Mouse (Mus musculus) midbrain, embryonic 16.5 days (tissue): ENCODE measurements around the gene Zdhhc22. TPM values are rescaled to one million over a fixed set of nuclear protein-coding genes. Genes with fewer than 3 reads are reported as not detected.

ENCODE experiments used
- ATAC-seq: fragments of 200-750 bp; cut with Nextera tagmentation; 2 replicates; pipeline ENCODE4 v1.8.0; 2017; ENCODE audit warnings: moderate TSS enrichment
- H3K27ac ChIP-seq: fragments of 300-500 bp; sonication (generic); 2 replicates; pipeline ENCODE4 v1.5.1; 2014; ENCODE audit warnings: mild to moderate bottlenecking, low read length, mixed read lengths
- H3K27me3 ChIP-seq: fragments of 300-500 bp; sonication (generic); 2 replicates; pipeline ENCODE4 v1.6.1; 2014; ENCODE audit warnings: low read depth, low read length, mixed read lengths; ENCODE audit not compliant: control insufficient read depth, insufficient read depth
- H3K36me3 ChIP-seq: fragments of 300-500 bp; sonication (generic); 2 replicates; pipeline ENCODE4 v1.6.1; 2014; ENCODE audit warnings: mild to moderate bottlenecking, low read length, moderate library complexity, mixed read lengths; ENCODE audit not compliant: control insufficient read depth, insufficient read depth
- H3K4me1 ChIP-seq: fragments of 300-500 bp; sonication (generic); 2 replicates; pipeline ENCODE4 v1.6.1; 2014; ENCODE audit warnings: mild to moderate bottlenecking, low read length, mixed read lengths; ENCODE audit not compliant: control insufficient read depth, insufficient read depth
- H3K4me2 ChIP-seq: fragments of 300-500 bp; sonication (generic); 2 replicates; pipeline ENCODE4 v1.6.1; 2014; ENCODE audit warnings: mild to moderate bottlenecking, low read length, mixed read lengths
- H3K4me3 ChIP-seq: fragments of 300-500 bp; sonication (generic); 2 replicates; pipeline ENCODE4 v1.5.1; 2014; ENCODE audit warnings: low read depth, mild to moderate bottlenecking, low read length, moderate library complexity, mixed read lengths
- H3K9ac ChIP-seq: fragments of 300-500 bp; sonication (generic); 2 replicates; pipeline ENCODE4 v1.6.1; 2014; ENCODE audit warnings: low read depth, low read length, mixed read lengths
- H3K9me3 ChIP-seq: fragments of 300-500 bp; sonication (generic); replicated peaks from 2 replicates; pipeline ENCODE4 v1.6.1; 2014; ENCODE audit warnings: mild to moderate bottlenecking, low read length, mixed read lengths; ENCODE audit not compliant: control insufficient read depth, poor library complexity, severe bottlenecking
- WGBS: fragments of 180-500 bp; shearing (Covaris S2); extraction: QIAGEN DNeasy Blood & Tissue Kit; methylation state at CpG from one replicate; pipeline ENCODE4 v1.1.7; 2014; 5-methylcytosine and 5-hydroxymethylcytosine counted together
- polyA plus RNA-seq: library from polyadenylated mRNA; unstranded; fragments of >200 nt; fragmentation: Nextera tagmentation; extraction: Ambion mirVana; gene quantifications from 2 replicates; pipeline ENCODE4 v1.2.1, GENCODE M21; 2015

Gene Zdhhc22
- polyA plus RNA-seq, 1 experiment from 2014 or later = 28.1 TPM

DNA sequence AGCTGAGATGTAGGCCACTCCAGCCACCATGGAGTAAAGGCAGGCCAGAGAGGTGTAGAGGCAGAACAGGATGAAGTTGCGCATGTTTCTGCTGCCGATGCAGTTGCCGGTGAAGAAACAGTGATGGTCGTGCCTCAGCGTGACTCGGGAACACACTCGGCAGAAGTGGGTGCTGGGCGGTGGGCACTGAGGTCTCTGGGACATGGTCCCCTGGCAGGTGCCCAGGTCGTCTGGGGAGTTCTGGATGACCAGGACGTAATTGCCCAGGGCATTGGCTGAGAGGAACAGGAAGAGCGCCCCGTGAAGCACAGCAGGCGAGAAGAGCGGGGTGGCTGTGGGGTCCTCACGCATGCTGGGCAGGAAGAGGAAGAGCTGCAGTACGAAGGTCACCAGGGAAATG, 2.0 kb downstream of the Zdhhc22 start:
- Histone ChIP-seq H3K9ac (no peak overlapping the region), H3K4me1 (peaks cover 41% of the 10 kb centered on the region), H3K4me3 (no peak overlapping the region), H3K27ac (no peak overlapping the region), H3K9me3 (no peaks in the 10 kb centered on the region), H3K27me3 (peaks cover 15% of the 10 kb centered on the region), H3K36me3 (no peaks in the 10 kb centered on the region), H3K4me2 (peak overlapping the region; percentile 87; the same call in 1 of the 2 replicates)
- whole genome bisulfite sequencing = 49% methylated on average over 16 of the region's 16 CpGs
- no peak for ATAC-seq

DNA sequence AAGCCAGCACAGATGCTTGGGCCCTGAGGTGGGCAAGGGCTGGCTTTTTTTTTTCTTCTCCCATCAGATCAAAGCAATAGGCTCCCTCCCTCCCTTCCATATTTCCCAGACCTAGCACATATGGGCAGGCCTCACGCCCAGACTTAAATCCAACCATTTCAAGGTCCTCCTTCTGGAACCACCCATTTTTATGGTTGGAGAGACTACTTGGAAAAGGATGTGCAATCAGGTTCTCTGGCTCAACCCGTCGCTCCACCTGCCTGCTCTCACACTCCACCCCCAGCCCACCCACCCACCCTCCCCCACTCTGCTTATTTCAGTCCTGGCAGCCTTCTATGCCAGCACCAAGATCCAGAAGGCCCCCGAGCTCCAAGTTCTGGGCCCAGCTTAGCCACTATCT, 3.7 kb downstream of the Zdhhc22 start:
- Histone ChIP-seq H3K9ac (no peak overlapping the region), H3K4me2 (no peak overlapping the region), H3K27me3 (peaks cover 15% of the 10 kb centered on the region), H3K36me3 (no peaks in the 10 kb centered on the region), H3K4me1 (peaks cover 34% of the 10 kb centered on the region), H3K4me3 (no peak overlapping the region), H3K9me3 (no peaks in the 10 kb centered on the region), H3K27ac (no peak overlapping the region)
- 79% methylated on average over 4 of the region's 4 CpGs for WGBS
- ATAC-seq = no peak

DNA sequence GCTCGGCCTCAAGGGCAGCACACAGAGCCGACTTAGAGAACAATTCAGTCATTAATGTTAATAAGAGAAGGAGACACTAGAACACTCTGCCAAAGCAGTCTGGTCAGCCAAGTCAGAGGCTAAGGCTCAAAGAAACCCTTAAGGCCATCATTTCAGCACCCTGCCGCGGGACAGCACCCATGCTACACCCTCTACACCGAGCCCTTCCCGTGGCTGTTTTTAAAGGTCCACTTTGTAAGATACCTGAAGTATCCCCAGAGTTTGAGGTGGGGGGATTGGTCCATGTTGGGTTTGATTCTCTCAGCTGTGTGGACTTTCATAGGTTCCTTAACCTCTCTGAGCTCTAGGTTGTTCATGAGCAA, 6.1 kb downstream of the Zdhhc22 start:
- H3K36me3 ChIP-seq = no peaks in the 10 kb centered on the region
- no peaks in the 10 kb centered on the region for H3K9me3 ChIP-seq
- H3K4me2 ChIP-seq = peak overlapping the region; percentile 50; the same call in 1 of the 2 replicates
- peaks cover 15% of the 10 kb centered on the region for H3K27me3 ChIP-seq
- H3K27ac ChIP-seq = no peak overlapping the region
- WGBS = 11% methylated on average over 6 of the region's 6 CpGs
- no peak for ATAC-seq
- H3K4me3 ChIP-seq = no peak overlapping the region
- H3K9ac ChIP-seq = no peak overlapping the region
- H3K4me1 ChIP-seq = peaks cover 23% of the 10 kb centered on the region

DNA sequence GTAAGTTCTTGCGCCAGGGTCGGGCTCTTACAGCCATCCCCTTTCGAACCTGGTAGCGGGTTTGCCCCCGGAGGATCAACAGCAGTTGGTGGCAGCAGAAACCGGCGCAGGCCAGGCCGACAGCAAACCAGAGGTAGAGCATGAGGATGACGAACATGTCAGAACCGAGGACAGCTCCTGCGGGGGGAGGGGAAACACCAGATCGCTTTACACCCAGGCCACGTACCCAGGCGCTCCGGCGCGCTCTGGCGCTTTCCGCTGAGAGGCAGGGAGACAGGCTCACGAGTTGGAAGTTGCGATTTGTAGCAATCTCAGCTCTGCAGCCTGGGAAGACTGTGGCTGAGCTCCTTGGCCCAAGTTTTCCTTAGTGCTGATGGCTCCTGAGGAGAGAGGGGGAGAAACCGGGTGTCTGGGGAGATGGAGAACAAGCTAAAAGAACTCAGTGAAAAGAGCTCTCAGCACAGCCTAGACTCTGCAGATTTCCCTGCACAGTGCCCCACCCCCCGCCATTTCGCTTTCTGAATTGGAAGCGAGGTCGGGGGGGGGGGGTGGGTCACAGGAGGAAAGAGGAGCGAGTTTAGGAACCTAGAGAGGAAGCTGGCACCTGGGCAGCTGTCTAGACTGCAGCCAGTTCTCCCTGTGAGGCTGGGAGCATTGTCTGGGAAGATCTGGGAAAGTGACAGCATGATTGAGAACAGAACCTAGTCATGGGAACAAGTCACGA, 6.6 kb downstream of the Zdhhc22 start:
- peaks cover 18% of the 10 kb centered on the region for H3K4me1 ChIP-seq
- peak overlapping the region; percentile 50 for H3K4me2 ChIP-seq
- no peaks in the 10 kb centered on the region for H3K9me3 ChIP-seq
- WGBS = 1% methylated on average over 27 of the region's 28 CpGs
- peaks cover 11% of the 10 kb centered on the region for H3K27me3 ChIP-seq
- H3K27ac ChIP-seq = 0 out of 2 replicates have a peak overlapping the region, but pooled peaks have one; percentile 28
- peak overlapping the region; percentile 51; the same call in 1 of the 2 replicates for H3K9ac ChIP-seq
- H3K36me3 ChIP-seq = no peaks in the 10 kb centered on the region
- H3K4me3 ChIP-seq = peak overlapping the region; percentile 9
- peak; percentile 65 for ATAC-seq

DNA sequence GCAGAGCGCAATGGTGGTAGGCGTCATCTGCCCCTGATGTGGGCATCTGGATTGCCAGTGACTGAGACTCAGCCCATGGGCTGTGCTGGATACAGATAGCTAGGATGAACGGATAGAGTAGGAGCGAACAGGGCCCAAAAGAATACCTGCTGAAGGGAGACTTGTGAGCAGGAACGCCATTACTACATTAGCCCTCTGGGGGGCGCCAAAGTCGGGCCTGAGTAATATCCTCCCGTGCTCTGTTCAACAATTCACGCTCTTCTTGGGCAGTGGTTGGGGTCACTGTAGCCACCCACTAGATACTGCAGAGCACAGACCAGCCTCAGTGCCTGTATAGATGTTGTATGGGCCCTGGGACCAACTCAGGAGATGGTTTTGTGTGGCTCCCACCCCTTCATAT, 9.1 kb downstream of the Zdhhc22 start:
- H3K9ac ChIP-seq = no peak overlapping the region
- H3K27me3 ChIP-seq = no peaks in the 10 kb centered on the region; the same call in none of the 2 replicates
- 34% methylated on average over 9 of the region's 9 CpGs for WGBS
- ATAC-seq = no peak
- H3K4me1 ChIP-seq = peaks cover 15% of the 10 kb centered on the region
- no peaks in the 10 kb centered on the region for H3K36me3 ChIP-seq
- no peak overlapping the region for H3K4me2 ChIP-seq
- H3K9me3 ChIP-seq = no peaks in the 10 kb centered on the region
- no peak overlapping the region for H3K27ac ChIP-seq
- no peak overlapping the region for H3K4me3 ChIP-seq

DNA sequence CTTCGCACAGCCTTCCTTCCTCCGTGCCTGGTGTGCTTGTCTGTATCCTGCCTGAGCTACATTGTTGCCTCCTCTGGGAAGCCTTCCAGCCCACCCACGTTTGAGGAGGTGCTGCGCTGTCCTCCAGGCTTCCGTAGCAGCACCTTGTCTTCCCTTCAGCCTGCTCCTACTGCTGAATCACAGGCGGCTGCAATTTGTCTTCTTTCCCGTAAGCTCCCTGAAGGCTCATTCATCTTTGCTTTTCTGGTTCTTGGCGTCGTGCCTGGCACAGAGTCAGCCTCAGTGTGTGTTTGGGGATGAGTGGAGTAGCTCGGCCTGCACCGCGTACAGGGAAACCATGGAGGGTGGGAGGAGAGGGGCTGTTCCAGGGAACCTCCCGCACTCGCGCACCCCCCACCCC, 12.4 kb downstream of the Zdhhc22 start:
- Histone ChIP-seq H3K4me1 (peaks cover 24% of the 10 kb centered on the region), H3K9ac (no peak overlapping the region), H3K9me3 (no peaks in the 10 kb centered on the region), H3K4me3 (no peak overlapping the region), H3K27ac (no peak overlapping the region), H3K27me3 (no peaks in the 10 kb centered on the region; the same call in 1 of the 2 replicates), H3K36me3 (no peaks in the 10 kb centered on the region), H3K4me2 (no peak overlapping the region)
- 30% methylated on average over 15 of the region's 15 CpGs for WGBS
- no peak for ATAC-seq

DNA sequence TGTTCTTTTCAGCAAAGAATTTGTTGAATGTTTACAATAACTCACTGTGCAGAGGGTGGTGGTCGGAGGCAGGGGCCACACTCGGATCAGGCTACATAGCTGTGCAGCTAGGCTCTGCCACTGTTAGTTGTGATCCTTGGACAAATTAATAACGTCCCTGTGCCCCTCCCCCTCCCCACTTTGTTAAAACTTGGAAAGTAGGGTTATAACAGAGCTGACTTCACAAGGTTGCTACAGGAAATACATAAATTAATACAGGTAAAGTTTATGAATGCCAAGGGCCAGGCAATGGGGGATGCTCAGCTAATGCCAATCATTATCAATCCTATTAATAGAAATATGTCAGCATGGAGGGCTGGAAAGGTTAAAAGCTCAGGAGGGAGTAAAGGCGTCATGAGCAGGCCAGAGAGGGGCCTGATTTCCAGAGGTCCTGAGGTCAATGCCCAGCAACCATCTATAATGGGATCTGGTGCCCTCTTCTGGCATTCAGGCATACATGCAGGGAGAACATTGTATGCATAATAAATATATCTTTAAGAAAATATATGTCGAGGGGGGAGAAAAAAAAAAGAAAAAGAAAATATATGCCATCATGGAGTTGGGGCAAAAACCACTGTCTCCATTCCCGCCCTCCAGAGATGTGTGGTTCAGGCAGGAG, 13.6 kb downstream of the Zdhhc22 start:
- Histone ChIP-seq H3K4me1 (peaks cover 24% of the 10 kb centered on the region), H3K4me2 (no peak overlapping the region), H3K36me3 (no peaks in the 10 kb centered on the region), H3K9ac (no peak overlapping the region), H3K9me3 (no peaks in the 10 kb centered on the region), H3K27me3 (no peaks in the 10 kb centered on the region; the same call in 1 of the 2 replicates), H3K27ac (no peak overlapping the region), H3K4me3 (no peak overlapping the region)
- WGBS = 59% methylated on average over 6 of the region's 6 CpGs
- no peak for ATAC-seq

DNA sequence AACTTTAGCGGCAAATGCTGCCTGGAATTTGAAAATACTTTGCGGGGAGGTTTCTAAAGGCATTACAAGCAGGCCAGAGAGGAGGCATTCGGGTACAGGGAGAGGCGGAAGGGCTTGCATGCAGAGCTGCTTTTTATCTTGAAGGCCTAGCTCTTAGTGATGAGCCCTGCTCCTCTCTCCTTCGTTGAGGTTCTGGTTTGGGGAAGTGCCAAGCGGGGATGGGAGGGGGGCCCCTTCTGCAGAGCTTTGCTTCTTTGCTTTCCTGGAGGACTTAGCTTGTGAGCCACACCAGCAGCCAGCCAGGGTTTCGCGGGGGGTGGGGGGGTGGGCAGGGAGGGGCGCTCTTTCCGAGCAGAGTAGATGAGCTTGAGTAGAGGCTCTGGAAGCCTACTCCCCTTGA, 14.5 kb downstream of the Zdhhc22 start:
- Histone ChIP-seq H3K27me3 (no peaks in the 10 kb centered on the region), H3K4me1 (peaks cover 24% of the 10 kb centered on the region), H3K36me3 (no peaks in the 10 kb centered on the region), H3K9me3 (no peaks in the 10 kb centered on the region), H3K27ac (no peak overlapping the region), H3K4me2 (no peak overlapping the region), H3K4me3 (no peak overlapping the region), H3K9ac (no peak overlapping the region)
- no peak for ATAC-seq
- WGBS = 45% methylated on average over 10 of the region's 10 CpGs
